Mouse (Mus musculus): ENCODE results near the gene Snrnp70. TPM values are rescaled to one million over a fixed set of nuclear protein-coding genes. Genes with fewer than 3 reads are reported as not detected.
A peak's percentile ranks its signal among the peaks of the same experiment; 100 is the strongest.
"Not testable (repeated sequence)": the region's sequence is repeated elsewhere in the genome, so short reads cannot be mapped to it uniquely, and the experiment has no call there.

Gene Snrnp70
- polyA plus RNA-seq, 1 experiment from 2014 or later, result 215 TPM

- Histone ChIP-seq H3K4me3 (replicated peaks; ENCODE audit: low read length) (no peak overlapping the region), H3K36me3 (ENCODE audit: control insufficient read depth, insufficient read depth) (no peaks in the 10 kb centered on the region), H3K27ac (ENCODE audit: low read length) (no peak overlapping the region), H3K9me3 (ENCODE audit: control insufficient read depth, low read length) (no peaks in the 10 kb centered on the region), H3K4me2 (ENCODE audit: low read length) (no peak overlapping the region; the same call in 1 of the 2 replicates), H3K4me1 (replicated peaks; ENCODE audit: control insufficient read depth, insufficient read depth, low read length) (peaks cover 29% of the 10 kb centered on the region), H3K27me3 (replicated peaks; ENCODE audit: control insufficient read depth, insufficient read depth, low read length) (0 out of 2 replicates have a peak, but pooled peaks cover 3% of the 10 kb centered on the region), H3K9ac (replicated peaks; ENCODE audit: low read depth, low read length) (no peak overlapping the region)
- WGBS, result 9% methylated on average over 13 of the region's 13 CpGs
- ATAC-seq, result no peak
These were observed 32.7 kb downstream of the Snrnp70 start for GRCm38 (mm10) chr7:45362801-45363200.

DNA sequence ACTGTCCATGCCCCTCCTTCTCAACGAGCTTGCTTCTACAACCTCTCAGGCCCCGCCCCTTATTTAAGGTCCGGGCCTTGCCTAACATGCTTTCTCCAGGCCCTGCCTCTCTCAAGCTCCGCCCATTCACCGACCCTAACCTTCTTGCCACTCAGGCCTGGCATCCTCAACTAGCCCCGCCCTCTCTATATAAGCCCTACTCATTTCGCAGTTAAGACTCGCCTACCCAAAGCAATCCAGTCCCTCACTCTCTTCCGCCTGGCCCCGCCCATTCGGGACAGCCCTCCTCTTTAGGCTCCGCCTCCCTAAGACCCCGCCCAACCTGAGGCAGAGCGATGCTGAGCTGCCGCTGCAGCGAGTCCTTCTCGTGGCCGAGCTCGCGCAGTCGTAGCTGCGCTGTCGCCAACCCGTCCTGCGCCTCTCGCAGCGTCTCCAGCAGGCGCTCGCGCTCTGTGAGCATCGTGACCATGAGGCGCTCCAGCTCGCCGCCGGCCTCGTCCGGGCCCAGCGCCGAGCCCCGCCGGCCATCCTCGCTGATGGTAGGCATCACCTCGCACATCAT, 34.2 kb downstream of the Snrnp70 start:
- no peaks in the 10 kb centered on the region for H3K9me3 ChIP-seq (ENCODE audit: control insufficient read depth, low read length)
- peak; percentile 87 for ATAC-seq
- H3K36me3 ChIP-seq (ENCODE audit: control insufficient read depth, insufficient read depth), result 0 out of 2 replicates have a peak, but pooled peaks cover 8% of the 10 kb centered on the region
- peak overlapping the region; percentile 55 for H3K4me3 ChIP-seq (replicated peaks; ENCODE audit: low read length)
- 0 out of 2 replicates have a peak, but pooled peaks cover 3% of the 10 kb centered on the region for H3K27me3 ChIP-seq (replicated peaks; ENCODE audit: control insufficient read depth, insufficient read depth, low read length)
- 1% methylated on average over 43 of the region's 43 CpGs for WGBS
- H3K4me2 ChIP-seq (ENCODE audit: low read length), result peak overlapping the region; percentile 82
- peak overlapping the region; percentile 43 for H3K27ac ChIP-seq (ENCODE audit: low read length)
- peaks cover 26% of the 10 kb centered on the region for H3K4me1 ChIP-seq (replicated peaks; ENCODE audit: control insufficient read depth, insufficient read depth, low read length)
- H3K9ac ChIP-seq (replicated peaks; ENCODE audit: low read depth, low read length), result peak overlapping the region; percentile 71

- Histone ChIP-seq H3K27ac (ENCODE audit: low read length) (no peak overlapping the region), H3K4me1 (replicated peaks; ENCODE audit: control insufficient read depth, insufficient read depth, low read length) (peaks cover 22% of the 10 kb centered on the region), H3K27me3 (replicated peaks; ENCODE audit: control insufficient read depth, insufficient read depth, low read length) (0 out of 2 replicates have a peak, but pooled peaks cover 3% of the 10 kb centered on the region), H3K9me3 (ENCODE audit: control insufficient read depth, low read length) (no peaks in the 10 kb centered on the region), H3K36me3 (ENCODE audit: control insufficient read depth, insufficient read depth) (peaks cover 13% of the 10 kb centered on the region; the same call in 1 of the 2 replicates), H3K4me2 (ENCODE audit: low read length) (no peak overlapping the region; the same call in 1 of the 2 replicates), H3K4me3 (replicated peaks; ENCODE audit: low read length) (no peak overlapping the region), H3K9ac (replicated peaks; ENCODE audit: low read depth, low read length) (no peak overlapping the region)
- 0 out of 2 replicates have a peak, but pooled peaks have one; percentile 3 for ATAC-seq
- WGBS, result 57% methylated on average over 18 of the region's 18 CpGs
These were observed 35.0 kb downstream of the Snrnp70 start for GRCm38 (mm10) chr7:45360404-45361125.

- H3K4me2 ChIP-seq (ENCODE audit: low read length); H3K9ac ChIP-seq (replicated peaks; ENCODE audit: low read depth, low read length); ATAC-seq; H3K27ac ChIP-seq (ENCODE audit: low read length); H3K9me3 ChIP-seq (ENCODE audit: control insufficient read depth, low read length); H3K4me3 ChIP-seq (replicated peaks; ENCODE audit: low read length); H3K27me3 ChIP-seq (replicated peaks; ENCODE audit: control insufficient read depth, insufficient read depth, low read length): not testable (repeated sequence)
- 69% methylated on average over 10 of the region's 11 CpGs for WGBS
- H3K36me3 ChIP-seq (ENCODE audit: control insufficient read depth, insufficient read depth), result peaks cover 18% of the 10 kb centered on the region
- H3K4me1 ChIP-seq (replicated peaks; ENCODE audit: control insufficient read depth, insufficient read depth, low read length), result peaks cover 13% of the 10 kb centered on the region
These were observed 36.5 kb downstream of the Snrnp70 start for GRCm38 (mm10) chr7:45359081-45359480.

GRCm38 (mm10) chr7:45356087-45356486, 39.5 kb downstream of the Snrnp70 start:
- Histone ChIP-seq H3K4me2 (ENCODE audit: low read length) (no peak overlapping the region), H3K27ac (ENCODE audit: low read length) (no peak overlapping the region), H3K36me3 (ENCODE audit: control insufficient read depth, insufficient read depth) (peaks cover 21% of the 10 kb centered on the region), H3K9ac (replicated peaks; ENCODE audit: low read depth, low read length) (no peak overlapping the region), H3K4me1 (replicated peaks; ENCODE audit: control insufficient read depth, insufficient read depth, low read length) (no peaks in the 10 kb centered on the region), H3K27me3 (replicated peaks; ENCODE audit: control insufficient read depth, insufficient read depth, low read length) (no peaks in the 10 kb centered on the region), H3K9me3 (ENCODE audit: control insufficient read depth, low read length) (no peaks in the 10 kb centered on the region), H3K4me3 (replicated peaks; ENCODE audit: low read length) (no peak overlapping the region)
- ATAC-seq, result no peak
- 69% methylated on average over 13 of the region's 13 CpGs for WGBS

DNA sequence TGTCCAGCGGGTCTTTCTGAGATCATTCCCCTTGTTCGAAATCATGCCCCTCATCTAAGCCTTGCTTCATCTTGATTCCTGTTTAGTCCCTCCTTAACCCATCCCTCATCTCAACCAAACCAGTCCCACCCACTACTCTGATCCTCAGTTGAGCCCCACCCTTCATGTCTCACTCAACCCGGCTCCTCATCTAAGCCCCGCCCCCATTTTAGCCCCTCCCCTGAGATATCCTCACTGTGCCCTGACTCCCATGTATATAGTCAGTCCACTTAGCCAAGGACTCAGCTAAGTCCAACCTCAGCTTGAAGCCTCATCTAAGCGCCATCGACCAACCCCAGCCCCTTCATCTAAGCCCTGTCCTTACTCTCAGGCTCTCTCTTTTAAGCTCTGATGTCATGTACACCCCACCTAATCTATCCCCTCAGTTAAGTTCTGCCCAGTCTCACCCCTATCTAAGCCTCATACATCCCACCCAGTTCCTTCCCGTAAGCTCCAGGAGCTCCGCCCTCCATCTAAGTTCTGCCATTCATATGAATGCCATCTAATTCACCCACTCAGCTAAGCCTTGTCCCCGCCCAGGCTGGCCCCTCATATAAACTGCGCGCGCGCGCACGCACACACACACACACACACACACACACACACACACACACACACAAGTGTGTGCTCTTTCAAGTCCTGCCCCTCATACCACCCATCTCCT, 40.1 kb downstream of the Snrnp70 start:
- WGBS, result 80% methylated on average over 15 of the region's 15 CpGs
- no peak for ATAC-seq
- no peak overlapping the region for H3K4me3 ChIP-seq (replicated peaks; ENCODE audit: low read length)
- H3K4me2 ChIP-seq (ENCODE audit: low read length), result no peak overlapping the region
- H3K27me3 ChIP-seq (replicated peaks; ENCODE audit: control insufficient read depth, insufficient read depth, low read length), result no peaks in the 10 kb centered on the region
- H3K9me3 ChIP-seq (ENCODE audit: control insufficient read depth, low read length), result no peaks in the 10 kb centered on the region
- H3K27ac ChIP-seq (ENCODE audit: low read length), result no peak overlapping the region
- no peak overlapping the region for H3K9ac ChIP-seq (replicated peaks; ENCODE audit: low read depth, low read length)
- peaks cover 21% of the 10 kb centered on the region for H3K36me3 ChIP-seq (ENCODE audit: control insufficient read depth, insufficient read depth)
- H3K4me1 ChIP-seq (replicated peaks; ENCODE audit: control insufficient read depth, insufficient read depth, low read length), result no peaks in the 10 kb centered on the region

DNA sequence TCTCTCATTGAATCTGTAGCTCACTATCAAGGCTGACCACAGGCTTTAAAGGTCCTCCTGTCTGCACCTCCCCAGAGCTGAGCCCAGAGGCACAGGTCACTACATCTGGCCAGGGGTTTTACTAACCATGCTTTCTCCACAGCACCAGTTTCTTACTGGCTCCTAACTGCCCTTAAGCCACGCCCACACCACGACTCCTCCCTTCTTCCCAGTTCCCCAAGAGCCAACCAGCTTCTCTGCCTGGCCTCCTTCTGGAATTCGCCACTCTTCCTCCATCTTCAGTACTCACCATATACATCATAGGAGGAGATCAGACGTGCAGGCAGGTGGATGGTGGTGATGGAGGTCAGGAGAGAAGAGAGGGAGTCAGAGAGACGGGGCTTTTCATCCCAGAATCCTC, 42.5 kb downstream of the Snrnp70 start:
- no peaks in the 10 kb centered on the region for H3K27me3 ChIP-seq (replicated peaks; ENCODE audit: control insufficient read depth, insufficient read depth, low read length)
- no peak overlapping the region for H3K9ac ChIP-seq (replicated peaks; ENCODE audit: low read depth, low read length)
- no peak overlapping the region for H3K27ac ChIP-seq (ENCODE audit: low read length)
- H3K36me3 ChIP-seq (ENCODE audit: control insufficient read depth, insufficient read depth), result peaks cover 33% of the 10 kb centered on the region
- H3K4me1 ChIP-seq (replicated peaks; ENCODE audit: control insufficient read depth, insufficient read depth, low read length), result no peaks in the 10 kb centered on the region
- no peak overlapping the region for H3K4me3 ChIP-seq (replicated peaks; ENCODE audit: low read length)
- 25% methylated on average over 5 of the region's 5 CpGs for WGBS
- no peaks in the 10 kb centered on the region for H3K9me3 ChIP-seq (ENCODE audit: control insufficient read depth, low read length)
- H3K4me2 ChIP-seq (ENCODE audit: low read length), result no peak overlapping the region
- ATAC-seq, result no peak

- Histone ChIP-seq H3K27ac (ENCODE audit: low read length) (no peak overlapping the region), H3K36me3 (ENCODE audit: control insufficient read depth, insufficient read depth) (peaks cover 24% of the 10 kb centered on the region), H3K9ac (replicated peaks; ENCODE audit: low read depth, low read length) (no peak overlapping the region), H3K4me3 (replicated peaks; ENCODE audit: low read length) (no peak overlapping the region), H3K9me3 (ENCODE audit: control insufficient read depth, low read length) (no peaks in the 10 kb centered on the region), H3K4me1 (replicated peaks; ENCODE audit: control insufficient read depth, insufficient read depth, low read length) (no peaks in the 10 kb centered on the region), H3K4me2 (ENCODE audit: low read length) (no peak overlapping the region), H3K27me3 (replicated peaks; ENCODE audit: control insufficient read depth, insufficient read depth, low read length) (no peaks in the 10 kb centered on the region)
- ATAC-seq, result no peak
- WGBS, result 81% methylated on average over 13 of the region's 13 CpGs
These were observed 48.6 kb downstream of the Snrnp70 start for GRCm38 (mm10) chr7:45346905-45347304.

DNA sequence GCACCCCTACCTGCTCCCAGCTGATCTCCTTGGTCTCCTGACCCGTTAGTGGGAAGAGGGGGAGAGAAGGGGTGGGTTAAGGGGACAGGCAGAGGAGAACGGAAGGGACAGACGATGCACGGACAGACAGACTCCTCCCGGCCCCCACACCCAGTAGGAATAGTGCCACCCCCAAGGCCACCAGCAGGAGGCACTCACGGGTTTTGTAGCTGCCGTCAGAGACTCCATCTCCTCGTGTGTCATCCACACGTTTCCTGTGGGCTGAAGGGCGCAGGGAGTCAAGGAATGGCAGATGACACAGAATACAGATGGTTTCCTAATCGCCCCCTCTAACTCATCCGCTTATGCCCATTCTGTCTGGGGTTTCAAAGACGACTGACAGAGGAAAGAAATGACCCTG, 52.0 kb downstream of the Snrnp70 start:
- Histone ChIP-seq H3K27ac (ENCODE audit: low read length) (no peak overlapping the region), H3K27me3 (replicated peaks; ENCODE audit: control insufficient read depth, insufficient read depth, low read length) (no peaks in the 10 kb centered on the region), H3K4me2 (ENCODE audit: low read length) (no peak overlapping the region), H3K36me3 (ENCODE audit: control insufficient read depth, insufficient read depth) (peaks cover 17% of the 10 kb centered on the region), H3K9ac (replicated peaks; ENCODE audit: low read depth, low read length) (no peak overlapping the region), H3K4me3 (replicated peaks; ENCODE audit: low read length) (no peak overlapping the region), H3K9me3 (ENCODE audit: control insufficient read depth, low read length) (no peaks in the 10 kb centered on the region), H3K4me1 (replicated peaks; ENCODE audit: control insufficient read depth, insufficient read depth, low read length) (peaks cover 25% of the 10 kb centered on the region)
- WGBS, result 36% methylated on average over 12 of the region's 13 CpGs
- no peak for ATAC-seq

All from forebrain, embryonic 16.5 days (tissue).